Mouse (Mus musculus): ENCODE data around the gene Asrgl1.
"Not testable (repeated sequence)": the region's sequence is repeated elsewhere in the genome, so short reads cannot be mapped to it uniquely, and the experiment has no call there.

Gene Asrgl1

DNA sequence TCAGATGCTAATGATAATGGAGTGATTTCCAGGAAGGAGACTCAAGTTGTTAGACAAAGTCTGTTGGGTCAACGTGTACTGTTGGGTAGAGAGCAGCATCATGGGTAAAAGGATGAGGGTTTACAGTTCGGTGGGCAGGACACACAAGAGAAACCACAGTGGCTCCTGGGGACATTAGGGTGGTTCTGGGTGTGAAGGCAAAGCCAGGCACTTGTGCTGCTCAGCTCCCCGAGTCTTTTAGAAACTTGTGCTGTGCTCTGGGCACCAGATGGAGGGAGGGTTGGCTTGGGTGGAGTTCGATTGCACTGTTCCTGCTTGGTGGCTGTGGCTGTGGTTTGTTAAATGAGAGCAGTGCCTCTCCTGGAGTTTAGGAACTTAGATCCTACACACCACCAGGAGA lies 31.4 kb downstream of the Asrgl1 start:
- DNase-seq: no peak

DNA sequence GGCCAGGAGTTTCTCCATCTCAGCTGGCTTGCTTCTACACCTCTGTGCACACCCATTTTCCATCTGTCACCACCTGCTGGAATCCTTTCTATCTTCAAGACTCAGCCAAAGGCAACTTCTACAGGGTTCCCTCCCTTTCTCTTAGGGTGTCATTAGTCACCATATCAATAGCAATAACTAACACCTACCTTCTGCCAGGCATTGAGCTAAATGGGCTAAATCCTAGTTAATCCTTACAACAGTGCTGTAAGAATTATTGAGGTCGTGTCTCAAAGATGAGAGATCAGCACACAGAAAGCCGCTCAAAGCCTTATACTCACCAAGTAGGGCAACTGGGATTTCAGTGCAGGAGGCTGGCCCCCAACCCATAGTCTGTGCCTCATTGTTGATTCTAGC lies 34.4 kb downstream of the Asrgl1 start:
- DNase-seq: no peak

DNA sequence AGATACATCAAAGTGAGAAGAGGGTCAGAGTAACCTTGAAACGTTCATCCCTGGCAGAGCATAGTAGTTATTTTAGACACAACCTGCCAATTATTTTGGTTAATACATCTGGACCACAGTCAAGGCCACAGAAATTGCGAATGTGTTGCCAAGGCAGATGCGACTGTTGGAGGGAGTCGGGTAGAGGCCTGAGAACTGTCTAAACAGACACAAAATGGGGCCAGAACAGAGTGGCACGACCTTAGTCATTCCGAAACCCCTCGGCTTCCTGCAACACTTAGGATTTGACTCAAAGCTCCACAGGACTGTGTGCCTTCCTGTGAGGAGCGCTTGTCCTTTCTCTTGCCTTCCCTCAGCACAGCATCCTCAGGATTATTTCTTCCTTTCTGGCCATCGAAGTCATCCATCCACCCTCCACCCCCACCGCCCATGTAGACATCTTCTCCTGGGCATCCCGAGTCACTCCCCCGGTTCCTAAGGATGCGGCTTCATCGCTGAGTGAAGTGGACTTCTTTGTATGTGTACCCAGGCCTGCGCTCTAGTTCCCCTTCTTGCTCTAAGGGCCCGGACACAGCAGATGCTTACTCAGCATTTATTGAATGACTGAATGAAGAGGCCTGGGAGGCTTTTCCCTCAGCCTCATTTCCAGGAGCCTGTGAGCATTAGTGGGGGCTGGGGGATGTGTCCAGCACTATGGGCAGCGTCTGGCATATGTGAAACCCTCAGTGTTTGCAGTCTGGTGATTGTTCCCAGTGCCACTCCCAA lies 35.0 kb downstream of the Asrgl1 start:
- DNase-seq: no peak

DNA sequence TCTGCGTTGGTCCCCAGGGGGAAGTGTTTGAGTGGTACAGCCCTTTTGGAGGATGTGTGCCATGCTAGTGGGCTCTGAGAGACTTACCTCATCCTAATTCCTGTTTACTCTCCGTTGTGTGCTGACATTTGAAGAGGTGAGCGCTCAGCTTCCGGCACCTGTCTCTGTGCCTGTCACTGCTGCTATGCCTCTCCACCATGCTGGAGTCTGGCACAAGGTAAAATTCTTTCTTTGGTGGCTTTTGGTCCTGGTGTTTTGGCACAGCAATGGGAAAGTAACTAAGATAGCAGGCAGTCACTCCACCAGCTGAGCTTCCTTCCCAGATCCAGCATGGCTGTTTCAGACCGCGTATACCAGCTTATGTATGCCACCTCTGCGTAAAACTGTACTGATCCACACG lies 35.7 kb downstream of the Asrgl1 start:
- no peak for DNase-seq

DNA sequence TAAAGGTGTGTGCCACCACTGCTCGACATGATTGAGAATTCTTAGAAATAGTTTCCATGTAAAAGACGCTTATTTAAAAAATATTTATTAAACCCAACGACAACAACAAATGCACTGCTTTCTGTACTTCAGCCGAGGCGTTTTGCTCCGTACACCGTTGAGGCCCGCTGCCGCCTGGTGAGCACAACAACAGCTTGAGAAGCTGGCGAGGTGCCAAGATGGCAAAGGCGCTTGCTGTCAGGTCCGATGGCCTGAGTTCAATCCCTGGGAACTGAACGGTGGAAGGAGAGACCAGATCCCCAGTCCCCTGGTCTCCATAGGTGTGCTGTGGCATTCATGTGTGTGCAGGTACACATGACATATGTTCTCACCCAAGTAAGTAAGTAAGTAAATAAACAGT lies 38.0 kb downstream of the Asrgl1 start:
- no peak for DNase-seq

DNA sequence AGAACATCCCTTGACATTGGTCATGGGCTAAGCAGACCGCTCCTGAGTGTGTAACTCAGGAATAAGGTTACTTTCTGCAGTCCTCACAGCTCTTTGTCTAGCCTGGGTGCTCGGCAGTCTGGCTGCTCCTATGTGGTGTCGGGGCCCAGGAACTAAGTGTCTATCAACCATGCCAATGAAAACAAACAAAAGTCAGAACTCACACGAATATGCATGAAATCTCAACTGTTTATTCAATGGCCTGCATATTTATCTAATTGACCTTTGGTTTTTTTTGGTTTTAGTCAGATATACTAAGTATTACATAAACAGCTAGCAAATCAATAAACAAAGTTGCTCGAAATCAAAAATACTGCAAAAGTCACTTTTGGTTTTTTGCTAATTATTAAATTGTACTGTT lies 40.3 kb downstream of the Asrgl1 start:
- DNase-seq: no peak

DNA sequence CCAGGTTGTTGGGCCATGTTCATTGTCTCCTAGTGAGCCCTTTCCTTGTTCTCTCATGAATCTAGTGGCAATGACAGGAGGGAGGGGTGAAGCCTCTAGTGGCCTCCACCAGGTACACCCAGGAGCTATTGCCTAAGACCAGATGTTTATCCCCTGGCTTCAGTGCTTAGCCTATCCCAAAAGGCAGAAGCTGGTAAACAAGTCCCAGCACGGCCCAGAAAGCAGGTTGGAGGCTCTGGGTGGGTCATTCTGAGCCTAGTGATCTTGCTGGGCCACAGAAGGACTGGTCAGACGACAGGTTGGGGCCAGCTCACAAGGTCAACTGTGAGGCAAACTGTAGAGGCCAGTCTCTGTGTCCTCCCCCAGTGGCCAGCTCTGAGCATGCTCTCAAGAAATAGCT lies 44.7 kb downstream of the Asrgl1 start:
- no peak for DNase-seq

DNA sequence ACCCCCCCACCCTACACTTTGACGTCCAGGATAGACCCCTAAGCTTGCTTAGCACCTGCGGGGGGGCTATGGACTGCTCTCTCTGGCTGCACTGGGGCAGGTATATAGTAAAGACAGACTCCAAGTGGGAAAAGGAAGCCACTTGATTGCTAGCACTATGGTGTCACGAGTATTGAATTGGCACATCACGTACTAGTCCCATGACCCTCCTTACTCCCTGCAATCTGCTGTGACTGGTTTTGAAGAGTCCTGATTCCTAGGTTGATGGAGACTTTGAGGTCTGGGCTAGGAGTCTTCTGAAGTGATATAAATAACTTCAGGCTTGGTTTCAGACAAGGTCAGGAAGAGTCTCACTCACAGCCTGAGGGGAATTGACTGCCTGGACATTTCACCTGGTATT lies 45.2 kb downstream of the Asrgl1 start:
- DNase-seq: no peak

DNA sequence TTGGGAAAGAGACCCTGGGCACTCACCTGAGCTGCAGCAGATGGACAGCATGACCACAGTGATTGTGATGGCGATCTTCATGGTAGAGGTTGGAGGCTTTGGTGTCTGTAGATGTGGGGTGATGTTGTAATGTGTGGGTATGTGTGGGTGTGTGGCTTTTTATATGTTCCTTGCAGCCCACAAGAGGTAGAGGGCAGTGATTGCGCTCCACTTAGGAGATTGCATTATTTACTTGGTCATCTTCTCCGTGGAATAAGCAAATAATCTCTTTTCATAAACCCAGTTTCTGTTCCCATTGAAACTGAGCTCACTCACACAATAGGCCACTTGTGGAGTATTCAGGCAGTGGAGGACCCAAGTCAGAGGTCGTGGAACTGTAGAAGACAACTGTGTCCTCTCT lies 47.6 kb downstream of the Asrgl1 start, which contains the start of gene Scgb1a1:
Scgb1a1 (minus strand) TSS at position 138 of the 400 bp plus-strand sequence.
- DNase-seq: no peak

DNA sequence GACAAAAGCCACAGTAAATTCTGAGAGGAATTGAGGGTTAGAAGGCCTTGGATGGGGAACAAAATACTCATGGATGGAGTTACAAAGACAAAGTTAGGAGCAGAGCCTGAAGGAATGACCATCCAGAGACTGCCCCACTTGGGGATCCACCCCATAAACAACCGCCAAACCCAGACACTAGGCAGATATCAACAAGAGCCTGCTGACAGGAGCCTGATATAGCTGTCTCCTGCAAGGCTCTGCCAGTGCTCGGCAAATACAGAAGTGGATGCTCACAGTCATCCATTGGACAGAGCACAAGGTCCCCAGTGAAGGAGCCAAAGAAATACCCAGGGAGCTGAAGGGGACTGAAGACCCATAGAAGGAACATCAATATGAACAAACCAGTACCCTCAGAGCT lies 51.5 kb downstream of the Asrgl1 start:
- DNase-seq: not testable (repeated sequence)

DNA sequence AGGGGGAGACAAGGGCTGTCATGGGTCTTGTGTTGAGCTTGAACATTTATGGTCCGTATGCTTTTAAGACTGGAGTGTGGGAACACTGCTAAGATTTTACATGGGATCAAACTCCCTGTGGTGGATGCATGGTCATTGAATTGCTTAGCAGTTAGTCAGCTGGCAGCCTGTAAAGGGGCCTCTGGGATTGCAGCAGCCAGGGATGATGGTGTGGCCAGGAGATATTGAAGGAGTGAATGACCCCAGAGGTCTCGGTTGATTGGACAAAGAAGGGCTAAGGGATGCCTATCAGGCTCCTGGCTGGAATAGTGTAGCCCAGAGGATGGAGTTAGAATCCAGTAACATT lies 52.5 kb downstream of the Asrgl1 start:
- DNase-seq: no peak

DNA sequence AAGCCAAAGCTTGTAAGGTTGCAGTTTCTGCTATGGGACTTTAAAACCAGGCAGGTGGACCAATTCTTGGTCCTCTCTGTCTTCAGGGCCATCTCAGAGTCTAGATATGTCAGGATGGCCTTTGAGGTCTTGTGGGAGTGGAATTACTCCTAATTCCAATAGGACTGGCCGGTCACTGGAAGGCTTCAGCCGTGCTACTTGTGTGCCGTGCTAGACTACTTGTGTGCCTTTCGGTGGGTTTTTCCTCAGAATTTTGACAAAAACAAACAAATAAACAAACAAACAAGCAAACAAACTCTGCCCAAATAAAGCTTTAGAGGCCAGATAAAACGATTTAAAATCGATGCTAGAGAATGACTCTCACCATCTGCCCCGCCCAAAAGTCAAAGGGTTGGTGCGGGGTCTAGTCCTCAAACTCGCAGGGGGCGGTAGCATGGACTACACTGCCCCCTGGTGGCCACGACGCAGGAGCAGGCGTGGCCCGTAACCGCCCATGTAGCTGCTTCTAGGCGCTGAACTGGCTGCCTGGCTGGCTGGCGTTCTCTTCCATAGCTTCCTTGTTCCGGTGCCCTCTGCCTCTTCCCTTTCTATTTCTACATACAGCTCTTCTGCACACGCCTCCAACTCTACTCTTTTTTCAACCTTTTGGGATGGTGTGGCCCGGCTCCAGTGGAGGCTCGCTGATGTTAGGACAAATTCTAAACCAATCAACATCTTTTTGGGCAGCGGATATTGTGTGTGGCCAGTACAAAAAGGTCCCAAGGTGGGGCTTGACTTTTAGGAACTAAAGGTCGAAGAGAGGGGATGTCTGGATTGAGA lies 53.0 kb downstream of the Asrgl1 start:
- DNase-seq: peak; percentile 78

DNA sequence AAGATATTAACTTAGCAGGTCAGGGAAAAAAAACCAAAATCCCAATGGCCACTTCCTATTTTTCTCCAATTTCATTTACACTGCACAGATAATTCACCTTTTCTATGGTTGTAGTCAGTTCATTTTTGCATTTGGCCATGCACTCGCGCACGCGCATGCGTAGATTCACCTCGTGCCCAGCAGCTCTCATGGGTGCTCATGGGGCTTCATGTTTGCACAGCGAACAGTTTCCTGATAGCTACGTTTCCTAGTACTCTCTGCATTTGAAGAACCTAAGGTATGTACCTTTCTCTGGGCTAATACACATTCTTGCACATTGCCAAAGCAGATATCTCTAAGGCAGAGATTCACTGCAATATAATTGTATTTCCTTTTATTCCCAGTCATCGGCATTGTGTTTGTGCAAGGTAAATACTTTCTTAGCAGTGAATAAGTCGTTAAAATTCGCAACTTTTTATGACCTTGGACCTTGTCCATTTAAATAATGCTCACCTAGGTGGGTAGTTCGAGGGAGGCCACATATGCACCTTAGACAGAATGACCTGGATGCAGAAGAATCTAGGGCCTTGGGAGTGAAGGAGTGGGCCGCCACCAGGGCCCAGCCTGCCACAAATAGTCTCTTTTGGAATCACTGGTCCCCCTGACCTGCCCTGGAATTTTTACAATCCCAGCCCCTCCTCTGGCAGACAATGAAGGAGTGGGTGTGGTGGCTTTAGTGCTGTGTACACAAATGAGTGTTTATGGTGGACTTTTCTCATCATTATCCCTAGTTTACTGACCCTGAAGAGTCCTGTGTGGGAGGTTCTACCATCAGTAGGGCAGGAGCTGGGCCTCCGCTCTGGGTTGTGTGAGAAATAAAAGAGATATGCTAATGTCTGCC lies 53.9 kb downstream of the Asrgl1 start:
- no peak for DNase-seq

DNA sequence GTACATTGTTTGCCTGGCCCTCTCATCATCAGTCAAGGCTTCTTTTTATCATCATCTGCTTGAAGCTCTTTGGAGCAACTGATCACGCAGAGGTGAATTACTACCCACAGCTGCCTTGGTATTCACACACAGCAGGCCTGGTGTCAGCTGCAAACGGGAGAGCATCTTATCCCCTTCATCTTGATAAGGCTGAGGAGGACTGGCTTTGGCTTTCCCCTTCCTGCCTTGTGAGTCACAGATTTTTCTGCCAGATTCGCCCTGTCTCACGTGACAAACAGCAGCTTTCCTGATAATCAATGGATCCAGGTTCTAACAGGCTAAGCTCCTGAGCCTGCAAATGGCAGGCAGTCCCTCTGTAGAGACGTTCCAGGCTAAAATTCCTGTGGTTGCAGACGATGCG lies 55.5 kb downstream of the Asrgl1 start:
- no peak for DNase-seq

DNA sequence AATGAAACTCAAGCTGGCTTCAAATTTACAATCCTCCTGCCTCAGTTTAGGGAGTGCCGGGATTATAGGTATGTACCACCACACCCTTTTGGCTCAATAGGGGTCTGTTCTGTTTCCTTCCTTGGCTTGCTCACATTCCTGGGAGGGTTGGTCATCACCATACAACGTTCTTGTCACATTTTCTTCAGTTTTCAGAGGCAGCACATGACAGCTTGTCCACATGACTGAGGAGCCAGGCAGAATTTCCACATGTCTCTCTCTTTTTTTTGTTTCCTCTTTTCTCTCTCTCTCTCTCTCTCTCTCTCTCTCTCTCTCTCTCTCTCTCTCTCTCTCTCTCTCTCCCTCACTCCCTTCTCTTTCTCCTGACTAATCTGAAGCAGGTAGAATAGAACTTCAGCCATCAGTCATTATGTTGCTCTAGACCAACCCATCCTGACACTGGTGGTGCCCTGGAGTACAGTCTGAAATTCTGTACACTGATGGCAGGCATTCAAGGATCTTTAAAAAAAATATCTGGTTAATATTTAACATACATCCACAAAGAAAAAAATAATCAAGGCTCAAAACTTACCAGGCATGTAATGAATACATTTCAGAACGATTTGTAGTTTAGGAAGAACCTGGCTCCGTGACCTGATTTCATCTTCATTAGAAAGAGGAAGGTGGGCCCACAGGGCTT lies 58.3 kb downstream of the Asrgl1 start:
- DNase-seq: no peak

DNA sequence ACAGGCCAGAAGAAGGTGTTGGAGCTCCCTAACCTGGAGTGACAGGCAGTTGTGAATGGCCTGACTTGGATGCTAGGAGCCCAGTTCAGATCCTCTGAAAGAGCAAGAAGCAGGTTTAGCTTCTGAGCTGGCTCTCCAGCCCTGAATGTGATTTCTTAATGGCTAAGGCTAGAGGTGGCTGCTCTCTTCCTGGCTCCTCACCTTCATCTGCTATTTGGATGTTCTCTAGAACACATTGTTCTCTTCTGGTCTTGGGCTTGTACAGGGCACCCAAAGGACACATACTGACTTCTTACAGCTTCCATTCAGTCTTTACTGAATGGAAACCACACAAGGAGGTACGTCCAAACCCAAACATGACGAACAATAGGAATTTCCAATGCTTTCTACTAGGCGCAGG lies 59.4 kb downstream of the Asrgl1 start:
- DNase-seq: no peak

DNA sequence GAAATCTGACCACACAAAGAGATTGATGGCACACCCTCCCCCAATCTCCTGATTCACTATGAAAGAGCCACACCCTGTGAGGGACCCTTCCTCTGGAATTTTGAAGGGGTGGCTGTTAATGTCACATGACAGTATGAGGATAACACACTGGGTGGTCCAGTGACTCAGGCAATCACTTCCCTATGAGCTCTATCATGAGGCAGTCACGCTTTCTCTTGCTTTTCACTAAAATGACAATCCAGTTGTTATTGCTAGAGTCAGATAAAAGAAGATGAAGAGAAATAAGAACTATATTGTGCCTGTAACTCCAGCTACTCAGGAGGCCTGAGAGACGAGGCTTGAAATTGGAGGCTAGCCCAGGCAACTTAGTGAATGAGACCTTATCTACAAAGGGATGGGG lies 59.9 kb downstream of the Asrgl1 start:
- DNase-seq: no peak

DNA sequence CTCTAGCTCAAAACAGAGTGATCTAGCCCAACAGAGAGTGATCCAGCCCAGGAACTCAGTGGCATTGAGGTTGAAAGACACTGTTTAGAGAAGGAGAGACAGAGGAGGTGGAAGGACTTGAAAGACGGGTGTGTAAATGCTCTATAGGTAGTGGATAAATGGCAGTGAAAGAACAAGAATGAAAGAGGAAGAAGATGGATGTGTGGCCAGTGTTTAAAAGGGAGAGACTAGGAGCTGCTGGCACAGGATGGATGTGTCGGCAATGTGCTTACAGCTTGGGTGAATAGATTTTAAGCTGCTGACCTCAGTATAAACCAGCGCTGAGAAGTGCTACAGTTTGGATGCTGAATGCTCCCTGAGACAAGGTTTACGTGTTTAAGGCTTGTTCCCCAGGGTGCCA lies 61.0 kb downstream of the Asrgl1 start:
- no peak for DNase-seq

DNA sequence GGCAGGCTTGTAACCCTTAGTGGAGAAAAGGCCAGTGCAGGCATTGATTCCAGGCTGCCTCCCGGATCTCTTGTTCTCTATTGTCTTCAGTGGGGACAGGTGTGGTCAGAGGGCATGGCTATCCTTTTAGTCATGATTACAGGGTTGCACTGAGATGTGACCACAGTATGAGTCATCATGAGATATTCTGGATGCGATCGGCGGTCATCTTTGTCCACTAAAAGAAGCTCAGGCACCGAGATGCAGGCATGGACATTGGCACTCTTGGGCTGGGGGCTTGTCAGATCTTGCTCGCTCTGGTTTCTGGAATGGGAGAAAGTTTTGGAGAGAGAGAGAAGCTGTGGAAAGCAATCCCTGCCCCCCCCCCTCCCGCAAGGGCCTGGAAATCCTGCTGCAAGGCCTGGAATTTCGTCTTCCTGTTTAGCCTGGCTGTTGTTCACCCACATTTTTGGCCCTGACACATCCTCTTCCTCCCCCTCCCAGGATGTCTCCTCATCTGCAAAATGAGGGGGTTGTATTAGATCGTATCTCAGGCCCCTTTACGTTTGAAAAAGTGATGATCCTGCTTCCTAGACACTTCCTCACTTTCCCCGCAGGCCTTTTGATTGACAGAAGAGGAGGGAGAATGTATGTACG lies 61.5 kb downstream of the Asrgl1 start:
- peak; percentile 33 for DNase-seq

DNA sequence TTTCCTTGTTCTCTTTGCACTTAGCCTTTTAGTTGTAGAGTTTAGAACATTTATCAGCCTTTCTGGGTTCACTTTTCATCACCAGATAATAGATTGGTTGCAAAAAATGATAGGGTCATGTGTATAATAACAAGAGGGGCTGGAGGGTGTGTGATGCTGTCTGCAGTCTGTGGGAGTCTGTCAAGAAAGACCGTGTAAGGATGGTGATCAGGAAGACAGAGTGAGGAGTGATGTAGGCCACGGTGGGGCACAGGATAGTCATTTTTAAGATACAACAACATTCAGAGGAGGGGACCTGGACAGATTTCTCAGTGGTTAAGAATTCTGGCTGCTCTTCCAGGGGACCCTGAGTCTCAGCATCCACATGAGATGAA lies 63.3 kb downstream of the Asrgl1 start:
- DNase-seq: no peak

DNA sequence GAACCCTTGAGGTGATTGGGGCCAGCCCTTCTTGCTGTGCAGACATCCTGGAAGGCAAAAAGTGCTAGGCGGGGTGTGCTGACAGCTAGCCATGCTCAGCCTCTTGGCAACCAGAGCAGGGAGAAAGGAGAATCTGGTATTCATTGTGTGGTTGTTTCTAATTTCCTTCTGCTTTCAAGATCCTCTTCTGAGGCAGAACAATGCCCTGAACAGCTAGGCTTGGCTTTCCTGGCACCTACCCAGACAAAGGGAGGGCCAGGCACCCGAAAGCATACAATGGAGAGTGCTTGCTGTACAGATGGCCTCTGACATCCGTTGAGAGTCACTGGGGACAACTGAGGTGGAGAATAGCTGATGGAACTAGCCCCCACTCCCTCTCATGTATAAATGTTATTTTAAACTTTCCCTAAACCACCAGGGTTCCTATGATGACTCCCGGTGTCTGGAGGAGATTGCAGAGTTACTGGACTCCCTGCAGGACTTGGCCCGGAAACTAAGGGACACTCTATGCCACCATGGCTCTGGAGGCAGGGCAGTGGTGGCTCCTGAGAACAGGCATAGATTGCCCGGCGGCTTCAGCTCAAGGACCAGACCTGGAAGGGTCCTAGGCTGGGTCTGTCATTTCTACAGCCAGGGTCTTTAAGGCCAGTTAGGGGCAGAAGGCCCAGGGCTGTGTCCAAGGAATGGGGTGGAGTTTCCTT lies 63.8 kb downstream of the Asrgl1 start:
- DNase-seq: peak; percentile 55

DNA sequence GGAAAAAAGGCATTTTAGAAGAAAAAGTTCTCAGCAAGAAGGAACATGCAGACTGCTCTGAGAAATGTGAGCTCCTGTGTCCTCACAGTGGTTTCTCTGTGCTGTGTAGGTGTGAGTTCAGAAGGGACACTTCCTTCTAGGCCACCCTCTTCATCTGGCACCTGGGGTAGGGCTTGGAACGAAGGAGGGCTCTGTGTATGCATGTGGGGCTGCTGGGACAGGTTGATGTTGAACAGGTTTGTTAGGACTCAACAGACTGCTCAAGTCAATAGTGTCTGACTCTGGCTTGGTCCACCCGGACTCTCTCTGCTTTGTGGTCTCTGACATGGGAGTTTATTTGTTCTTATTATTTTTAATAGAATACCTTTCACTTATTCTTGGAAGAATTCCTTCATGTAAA lies 65.1 kb downstream of the Asrgl1 start:
- no peak for DNase-seq

Measured in kidney, adult 11 months (tissue).